Mouse (Mus musculus) E14TG2a.4 (cell line): ENCODE data around the gene Pdzd2.
A peak's percentile ranks its signal among the peaks of the same experiment; 100 is the strongest.

Experiments used
- H3K27me3 ChIP-seq: 2 replicates; pipeline ENCODE4 v1.6.1; 2014; ENCODE audit warnings: low read length, control low read depth; ENCODE audit not compliant: insufficient read depth
- H3K36me3 ChIP-seq: 2 replicates; pipeline ENCODE4 v1.6.1; 2014; ENCODE audit warnings: low read length, control low read depth; ENCODE audit not compliant: insufficient read depth
- H3K4me1 ChIP-seq: replicated peaks from 2 replicates; pipeline ENCODE4 v1.6.1; 2014; ENCODE audit warnings: low read depth, low read length, control low read depth
- H3K4me3 ChIP-seq: replicated peaks from 2 replicates; pipeline ENCODE4 v1.5.1; 2014; ENCODE audit warnings: mild to moderate bottlenecking, low read length
- H3K9me3 ChIP-seq: 2 replicates; pipeline ENCODE4 v1.6.1; 2014; ENCODE audit warnings: low read length, control low read depth
- CTCF ChIP-seq: conservative IDR thresholded peaks from 2 replicates; pipeline ENCODE4 v1.5.1; 2014; ENCODE audit warnings: low read length
- NANOG ChIP-seq: IDR thresholded peaks from 2 replicates; pipeline ENCODE4 v1.6.1; 2014; ENCODE audit warnings: borderline replicate concordance, low read length, mixed read lengths
- POU5F1 ChIP-seq: IDR thresholded peaks from 2 replicates; pipeline ENCODE4 v1.6.1; 2014; ENCODE audit warnings: low read length, borderline replicate concordance

Pdzd2 gene

GRCm38 (mm10) chr15:12696889-12697288 lies 42.8 kb downstream of the Pdzd2 start:
- H3K36me3 ChIP-seq: no peaks in the 10 kb centered on the region
- TF ChIP-seq NANOG (no peak), CTCF (no peak), POU5F1 (no peak)
- H3K27me3 ChIP-seq: 0 out of 2 replicates have a peak, but pooled peaks cover 2% of the 10 kb centered on the region

DNA sequence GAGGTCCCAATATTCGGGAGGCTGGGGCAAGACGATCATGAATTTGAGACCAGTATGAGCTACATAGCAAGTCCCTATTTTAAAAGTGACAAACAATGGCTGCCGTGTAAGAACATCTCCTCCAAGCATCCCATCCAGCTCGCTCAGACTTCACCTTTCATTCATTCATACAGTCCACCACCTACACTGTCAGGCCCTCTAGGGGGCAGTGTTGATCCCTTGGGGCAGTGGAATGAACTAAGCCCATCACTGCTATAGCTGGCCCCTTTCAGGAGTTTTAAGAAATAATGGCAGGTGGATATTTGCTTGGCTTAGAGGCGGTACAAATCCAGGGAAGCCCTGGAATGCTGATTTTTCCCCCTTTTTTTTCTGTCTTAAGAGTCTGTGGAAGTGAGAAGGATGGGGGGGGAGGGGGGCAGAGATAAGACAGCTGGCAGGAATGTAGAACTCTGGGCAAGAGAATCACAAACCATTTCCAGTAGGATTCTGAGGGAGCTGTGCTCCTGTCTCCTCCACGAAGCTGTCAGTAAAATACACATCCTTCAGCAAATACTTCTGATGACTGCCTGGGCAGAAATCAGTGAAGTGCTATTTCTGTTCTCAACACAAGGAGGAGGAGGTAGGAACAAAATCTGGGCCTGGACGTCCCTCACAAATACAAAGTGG lies 49.9 kb downstream of the Pdzd2 start:
- Histone ChIP-seq H3K4me1 (peaks cover 20% of the 10 kb centered on the region), H3K36me3 (no peaks in the 10 kb centered on the region), H3K27me3 (0 out of 2 replicates have a peak, but pooled peaks cover 2% of the 10 kb centered on the region), H3K9me3 (peaks cover 5% of the 10 kb centered on the region), H3K4me3 (no peak overlapping the region)
- TF ChIP-seq NANOG (no peak), CTCF (peak; percentile 77)

More at GRCm38 (mm10) chr15:12696889-12697288, 42.8 kb downstream of the Pdzd2 start:
- H3K9me3 ChIP-seq: no peaks in the 10 kb centered on the region
- H3K4me1 ChIP-seq: peaks cover 56% of the 10 kb centered on the region
- no peak overlapping the region for H3K4me3 ChIP-seq

DNA sequence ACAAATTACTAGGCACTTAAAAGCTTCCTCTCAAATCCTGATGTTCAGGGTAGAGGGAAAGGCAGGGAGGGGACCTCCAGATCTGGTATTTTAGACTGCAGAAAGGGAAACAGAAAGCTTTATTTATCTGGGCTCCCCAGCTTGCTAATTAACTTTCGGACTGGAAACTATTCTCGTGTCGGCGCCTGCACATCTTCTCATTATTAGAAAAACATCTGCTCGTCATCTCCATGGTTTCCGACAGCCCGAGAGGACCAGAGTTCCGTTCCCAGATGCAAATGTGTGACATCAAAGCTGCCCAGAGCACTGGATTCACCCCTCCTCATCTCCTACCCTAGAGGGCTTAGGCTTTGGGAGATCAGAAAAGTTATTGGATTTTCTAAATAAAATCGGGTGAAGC lies 57.2 kb downstream of the Pdzd2 start:
- no peak overlapping the region for H3K4me3 ChIP-seq

GRCm38 (mm10) chr15:12681891-12682290 lies 57.8 kb downstream of the Pdzd2 start:
- Histone ChIP-seq H3K4me1 (peaks cover 7% of the 10 kb centered on the region), H3K9me3 (peaks cover 6% of the 10 kb centered on the region), H3K36me3 (no peaks in the 10 kb centered on the region), H3K4me3 (no peak overlapping the region), H3K27me3 (peaks cover 5% of the 10 kb centered on the region; the same call in 1 of the 2 replicates)
- TF ChIP-seq POU5F1 (no peak), CTCF (no peak), NANOG (no peak)

More for the DNA sequence above, 57.2 kb downstream of the Pdzd2 start:
- Histone ChIP-seq H3K36me3 (no peaks in the 10 kb centered on the region), H3K9me3 (peaks cover 6% of the 10 kb centered on the region), H3K4me1 (peaks cover under 1% of the 10 kb centered on the region), H3K27me3 (peaks cover 5% of the 10 kb centered on the region; the same call in 1 of the 2 replicates)
- TF ChIP-seq CTCF: no peak

- H3K9me3 ChIP-seq: peaks cover 6% of the 10 kb centered on the region
- H3K4me3 ChIP-seq: no peak overlapping the region
- no peaks in the 10 kb centered on the region for H3K36me3 ChIP-seq
- TF ChIP-seq POU5F1 (no peak), CTCF (no peak), NANOG (no peak)
- H3K27me3 ChIP-seq: peaks cover 5% of the 10 kb centered on the region; the same call in 1 of the 2 replicates
- peaks cover 17% of the 10 kb centered on the region for H3K4me1 ChIP-seq
Measured at GRCm38 (mm10) chr15:12680750-12681149, 59.0 kb downstream of the Pdzd2 start.

DNA sequence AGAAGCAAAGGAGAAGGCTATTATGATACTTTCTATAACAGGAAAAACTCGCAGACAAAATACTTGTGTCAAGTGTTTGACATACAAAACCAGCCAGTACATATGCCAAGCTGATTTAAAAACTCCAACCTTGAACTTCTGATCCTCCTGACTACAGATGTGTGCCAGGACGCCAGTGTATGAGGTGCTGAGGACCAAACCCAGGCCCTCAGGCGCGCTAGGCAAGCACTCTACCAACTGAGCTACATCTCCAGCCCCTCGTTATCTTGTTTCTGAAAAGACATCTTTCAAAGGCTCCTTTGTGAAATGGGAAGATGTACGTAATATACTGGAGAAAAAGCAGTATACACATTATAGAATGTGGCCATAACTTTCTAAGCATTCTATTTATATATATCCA lies 59.7 kb downstream of the Pdzd2 start:
- Histone ChIP-seq H3K36me3 (no peaks in the 10 kb centered on the region), H3K4me3 (no peak overlapping the region), H3K4me1 (peaks cover 23% of the 10 kb centered on the region), H3K9me3 (peaks cover 2% of the 10 kb centered on the region), H3K27me3 (peaks cover 5% of the 10 kb centered on the region; the same call in 1 of the 2 replicates)
- no peak for TF ChIP-seq NANOG
- TF ChIP-seq POU5F1: no peak
- no peak for TF ChIP-seq CTCF

DNA sequence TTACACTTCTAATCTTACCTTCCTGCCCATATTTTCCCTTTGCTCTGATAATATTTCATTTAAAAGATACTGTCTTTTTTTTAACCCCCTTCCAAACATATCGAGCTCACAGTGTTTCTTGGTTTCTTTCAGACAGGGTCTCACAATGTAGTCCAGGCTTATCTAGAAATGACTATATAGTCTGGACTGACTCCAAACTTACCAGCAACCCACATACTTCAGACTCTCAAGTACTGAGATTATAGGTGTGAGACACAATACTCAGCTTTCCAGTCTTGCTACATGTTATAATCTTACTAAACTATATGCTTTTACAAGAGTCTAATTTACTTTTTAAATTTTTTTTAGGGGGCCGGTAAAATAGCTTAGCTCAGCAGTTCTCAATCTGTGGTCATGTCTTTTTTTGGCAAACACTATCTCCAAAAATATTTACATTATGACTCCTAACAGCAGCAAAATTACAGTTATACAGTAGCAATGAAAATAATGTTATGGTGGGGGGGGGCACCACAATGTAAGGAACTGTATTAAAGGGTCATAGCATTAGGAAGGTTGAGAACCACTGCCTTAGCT lies 61.1 kb downstream of the Pdzd2 start:
- TF ChIP-seq NANOG (no peak), POU5F1 (no peak), CTCF (no peak)
- H3K4me1 ChIP-seq: peaks cover 30% of the 10 kb centered on the region
- H3K4me3 ChIP-seq: no peak overlapping the region
- no peaks in the 10 kb centered on the region for H3K9me3 ChIP-seq
- H3K27me3 ChIP-seq: no peaks in the 10 kb centered on the region
- no peaks in the 10 kb centered on the region for H3K36me3 ChIP-seq

DNA sequence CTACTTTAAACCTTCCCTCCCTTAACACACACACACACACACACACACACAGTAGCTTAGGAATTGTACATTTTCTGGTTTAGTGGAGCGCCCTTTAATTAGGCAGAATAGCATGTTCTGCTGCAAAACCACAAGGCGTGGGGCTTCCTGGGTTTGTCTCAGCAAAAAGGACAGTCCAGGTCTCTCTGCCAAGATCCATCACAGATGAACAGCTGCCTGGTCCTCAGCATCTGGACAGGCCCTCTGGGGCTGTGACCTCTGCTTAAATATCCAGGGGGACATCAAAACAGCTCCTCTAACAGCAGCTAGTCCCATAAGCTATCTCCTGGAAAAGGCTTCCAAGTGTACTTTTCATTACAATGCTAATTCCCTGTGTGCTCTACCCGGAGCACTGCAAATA lies 64.4 kb downstream of the Pdzd2 start:
- TF ChIP-seq POU5F1: no peak
- no peak for TF ChIP-seq CTCF
- no peak for TF ChIP-seq NANOG
- Histone ChIP-seq H3K27me3 (no peaks in the 10 kb centered on the region), H3K36me3 (no peaks in the 10 kb centered on the region), H3K4me3 (no peak overlapping the region), H3K9me3 (no peaks in the 10 kb centered on the region), H3K4me1 (peaks cover 30% of the 10 kb centered on the region)
